ENCODE assay signal across 8 mouse cellular contexts in genomic region chr3:66262319-66262718, GRCm38 (mm10). TPM values are rescaled to one million over a fixed set of nuclear protein-coding genes. Genes with fewer than 3 reads are reported as not detected.
DNase-seq lines count a peak whose midpoint lies in the region; ATAC-seq and TF ChIP-seq lines count a peak whose summit lies in the region.

No protein-coding gene starts in this region.

- no peaks in the 10 kb centered on the region for H3K4me1 ChIP-seq in heart, adult 2 months (ENCODE audit: control insufficient read depth, insufficient read depth, low read length)
- H3K4me1 ChIP-seq in hindbrain, embryonic 14.5 days (replicated peaks; ENCODE audit: control insufficient read depth, insufficient read depth, low read length) = no peaks in the 10 kb centered on the region

- no peaks in the 10 kb centered on the region for H3K36me3 ChIP-seq in heart, adult 2 months (ENCODE audit: control insufficient read depth, insufficient read depth, low read length)
- H3K36me3 ChIP-seq in hindbrain, embryonic 14.5 days (replicated peaks; ENCODE audit: control insufficient read depth, insufficient read depth) = no peaks in the 10 kb centered on the region

- H3K79me2 ChIP-seq in heart, adult 2 months (replicated peaks; ENCODE audit: control insufficient read depth, insufficient read depth, low read length) = no peaks in the 10 kb centered on the region

- TF ChIP-seq CTCF in heart, adult 2 months (IDR thresholded peaks at IDR 0.05) = peak; percentile 63

- no peak for ATAC-seq in hindbrain, embryonic 14.5 days (ENCODE audit: low FRiP score)

- no peak overlapping the region for H3K4me2 ChIP-seq in hindbrain, embryonic 14.5 days (replicated peaks)

- no peak overlapping the region for H3K9ac ChIP-seq in heart, adult 2 months (ENCODE audit: low read depth, low read length)
- H3K9ac ChIP-seq in hindbrain, embryonic 14.5 days = no peak overlapping the region

- TF ChIP-seq POLR2A in heart, adult 2 months (IDR thresholded peaks at IDR 0.05; ENCODE audit: insufficient read depth, low read depth, low read length) = no peak

- 24% methylated on average over 5 of the region's 5 CpGs for WGBS in heart, adult 2 months
- 41% methylated on average over 5 of the region's 5 CpGs for WGBS in hindbrain, embryonic 14.5 days

- DNase-seq in heart, adult 2 months = peak; percentile 13 to 41
- no peak for DNase-seq in heart, postnatal 25 days (ENCODE audit: low spot score)
- peak; percentile 4 for DNase-seq in urinary bladder, postnatal 25 days (ENCODE audit: low spot score)
- DNase-seq in urinary bladder, postnatal 4 days (ENCODE audit: low spot score in 2 of 2) = no peak
- peak; percentile 13 for DNase-seq in hindbrain, embryonic 14.5 days (ENCODE audit: low spot score)
- no peak for DNase-seq in thymus, postnatal 14 days
- no peak for DNase-seq in T-cell, adult 2 months (ENCODE audit: low spot score)
- DNase-seq in left cerebral cortex, postnatal 25 days (ENCODE audit: low spot score in 2 of 2) = no peak

- no peaks in the 10 kb centered on the region for H3K9me3 ChIP-seq in hindbrain, embryonic 14.5 days (ENCODE audit: control insufficient read depth, low read length)

- no peaks in the 10 kb centered on the region for H3K27me3 ChIP-seq in heart, adult 2 months (ENCODE audit: control insufficient read depth, insufficient read depth, low read length)
- H3K27me3 ChIP-seq in hindbrain, embryonic 14.5 days (ENCODE audit: control insufficient read depth, insufficient read depth, low read length) = no peaks in the 10 kb centered on the region

- TF ChIP-seq EP300 in heart, adult 2 months (IDR thresholded peaks at IDR 0.05; ENCODE audit: insufficient read depth, low read depth, low read length) = no peak

- no peak overlapping the region for H3K27ac ChIP-seq in heart, adult 2 months
- H3K27ac ChIP-seq in hindbrain, embryonic 14.5 days = no peak overlapping the region

- intact Hi-C loops in heart, adult 2 months (cut with DNase I) = no loop called here
- intact Hi-C loops in heart, postnatal 25 days (cut with DNase I) = loop anchor here (5.0 kb wide), 1 partner anchor 255 kb away; no protein-coding TSS in a partner anchor
- intact Hi-C loops in left cerebral cortex, postnatal 25 days (cut with DNase I) = no loop called here

- no peak overlapping the region for H3K4me3 ChIP-seq in heart, adult 2 months
- no peak overlapping the region for H3K4me3 ChIP-seq in hindbrain, embryonic 14.5 days (replicated peaks; ENCODE audit: low read length)

RNA-seq across cellular contexts. Expression of gene Veph1, which starts 34.3 kb away (rescaled TPM):
- total RNA-seq in heart, adult 2 months (2021) = not detected
- 0.04 TPM in 1 of 2 replicates, not detected in the other for polyA plus RNA-seq in heart, adult 2 months (2012; rRNA removed)
- not detected for total RNA-seq in heart, postnatal 25 days (2021)
- 2.0 and 2.7 TPM in 2 replicates for polyA plus RNA-seq in hindbrain, embryonic 14.5 days (2014; fragmentation: Nextera tagmentation; extraction: Ambion mirVana)
- total RNA-seq in left cerebral cortex, postnatal 25 days (2021) = under 1 TPM in 1 of 2 experiments, not detected in 1; 0.14 TPM

RNA-seq across cellular contexts. Expression of gene Ptx3, which starts 42.6 kb away (rescaled TPM):
- total RNA-seq in heart, adult 2 months (2021) = under 1 TPM; 0.50 to 0.52 TPM
- polyA plus RNA-seq in heart, adult 2 months (2012; rRNA removed) = 0.45 and 0.97 TPM in 2 replicates
- 1 to 10 TPM; 1.3 TPM for total RNA-seq in heart, postnatal 25 days (2021)
- polyA plus RNA-seq in hindbrain, embryonic 14.5 days (2014; fragmentation: Nextera tagmentation; extraction: Ambion mirVana) = 2.1 and 3.6 TPM in 2 replicates
- under 1 TPM; 0.34 to 0.55 TPM for total RNA-seq in left cerebral cortex, postnatal 25 days (2021)

Comparison
In these comparisons a context has a peak if more than half of its experiments do, and no peak if none do; other contexts are left out.
1. DNase-seq: peak in heart, adult 2 months (2 of 2), urinary bladder, postnatal 25 days (single experiment) and hindbrain, embryonic 14.5 days (single experiment); none in heart, postnatal 25 days (single experiment), urinary bladder, postnatal 4 days (0 of 2), thymus, postnatal 14 days (single experiment), T-cell, adult 2 months (single experiment) and left cerebral cortex, postnatal 25 days (0 of 2).